Mouse (Mus musculus): ENCODE measurements around the gene R3hcc1l. TPM values are rescaled to one million over a fixed set of nuclear protein-coding genes. Genes with fewer than 3 reads are reported as not detected.

The R3hcc1l gene
- polyA plus RNA-seq, 1 experiment from 2014 or later, result 36.9 TPM

DNA sequence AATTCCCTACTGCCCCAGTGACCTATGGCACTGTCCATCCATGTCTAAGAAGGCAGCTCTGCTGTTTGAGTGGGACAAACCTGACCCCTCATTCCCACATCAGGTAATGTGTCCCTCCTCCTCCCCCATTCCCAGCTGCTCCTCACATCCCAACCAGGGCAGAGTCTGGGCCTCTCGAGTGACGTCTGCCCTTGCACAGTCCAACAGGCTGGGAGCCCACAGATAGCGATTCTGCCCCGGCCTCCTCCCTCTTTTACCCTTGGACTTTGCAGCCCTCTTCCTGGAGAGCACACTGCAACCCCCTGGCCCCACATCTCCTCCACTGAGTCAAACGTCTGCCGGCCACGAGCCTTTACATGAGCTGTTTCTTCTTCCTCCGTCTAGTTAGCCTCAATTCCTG, 84.0 kb downstream of the R3hcc1l start:
- no peak overlapping the region for H3K4me3 ChIP-seq (ENCODE audit: low read depth, low read length)
- H3K4me2 ChIP-seq (ENCODE audit: low read depth, low read length), result no peak overlapping the region
- 85% methylated on average over 8 of the region's 8 CpGs for WGBS
- H3K36me3 ChIP-seq (replicated peaks; ENCODE audit: control insufficient read depth, insufficient read depth, low read depth, low read length), result no peaks in the 10 kb centered on the region
- no peak overlapping the region for H3K9ac ChIP-seq (replicated peaks; ENCODE audit: low read length)
- H3K27me3 ChIP-seq (ENCODE audit: control insufficient read depth, insufficient read depth, low read length), result no peaks in the 10 kb centered on the region
- no peaks in the 10 kb centered on the region for H3K9me3 ChIP-seq (replicated peaks; ENCODE audit: control insufficient read depth, low read length)
- no peaks in the 10 kb centered on the region for H3K4me1 ChIP-seq (ENCODE audit: control insufficient read depth, insufficient read depth, low read length)
- ATAC-seq (replicated peaks; ENCODE audit: insufficient number of reproducible peaks, low FRiP score, low TSS enrichment, low read depth) (no peak), DNase-seq (ENCODE audit: low spot score) (no peak)
- no peak overlapping the region for H3K27ac ChIP-seq (replicated peaks; ENCODE audit: low read depth, low read length)

DNA sequence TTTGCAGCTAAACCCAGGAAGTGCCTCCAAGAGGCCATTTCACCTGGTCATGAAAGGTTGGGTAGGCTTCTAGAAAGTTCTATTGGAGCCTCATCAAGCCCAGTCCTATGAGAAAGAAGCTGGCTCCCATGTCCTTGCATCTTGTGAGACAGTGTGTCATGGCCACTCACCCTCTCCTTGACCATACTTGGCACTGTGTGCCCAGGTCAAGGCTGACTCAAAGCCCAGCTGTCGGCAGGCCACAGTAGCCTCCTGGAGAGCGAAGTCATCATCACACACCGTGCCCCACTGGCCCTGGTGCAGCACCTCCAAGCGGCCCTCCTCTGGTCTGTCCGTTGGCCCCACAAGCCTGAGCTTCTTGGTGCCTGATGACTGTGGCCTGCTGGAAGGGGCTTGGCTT, 89.5 kb downstream of the R3hcc1l start:
- Histone ChIP-seq H3K9me3 (replicated peaks; ENCODE audit: control insufficient read depth, low read length) (no peaks in the 10 kb centered on the region), H3K36me3 (replicated peaks; ENCODE audit: control insufficient read depth, insufficient read depth, low read depth, low read length) (no peaks in the 10 kb centered on the region), H3K4me3 (ENCODE audit: low read depth, low read length) (no peak overlapping the region), H3K27ac (replicated peaks; ENCODE audit: low read depth, low read length) (no peak overlapping the region), H3K27me3 (ENCODE audit: control insufficient read depth, insufficient read depth, low read length) (no peaks in the 10 kb centered on the region), H3K4me2 (ENCODE audit: low read depth, low read length) (no peak overlapping the region), H3K9ac (replicated peaks; ENCODE audit: low read length) (no peak overlapping the region), H3K4me1 (ENCODE audit: control insufficient read depth, insufficient read depth, low read length) (no peaks in the 10 kb centered on the region)
- 93% methylated on average over 5 of the region's 5 CpGs for whole genome bisulfite sequencing
- DNase-seq (ENCODE audit: low spot score) (no peak), ATAC-seq (replicated peaks; ENCODE audit: insufficient number of reproducible peaks, low FRiP score, low TSS enrichment, low read depth) (no peak)

DNA sequence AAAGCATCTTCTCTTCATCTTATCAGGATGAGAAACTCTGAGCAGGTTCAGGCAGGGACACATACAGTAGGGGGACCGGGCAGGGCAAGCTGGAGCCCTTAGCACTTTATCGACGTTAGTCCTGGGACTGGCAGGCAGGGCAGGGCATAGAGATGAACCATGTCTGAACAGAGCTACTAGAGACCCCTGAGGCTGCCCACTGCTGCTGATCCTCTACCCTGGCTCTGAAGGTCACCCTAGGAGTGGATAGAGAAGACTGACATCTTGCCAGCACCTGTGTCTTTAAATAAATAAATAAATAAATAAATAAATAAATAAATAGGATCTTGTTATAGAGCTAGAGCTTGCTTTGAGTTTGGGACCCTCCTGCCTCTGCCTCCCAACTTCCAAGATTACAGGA, 91.2 kb downstream of the R3hcc1l start:
- H3K9me3 ChIP-seq (replicated peaks; ENCODE audit: control insufficient read depth, low read length), result no peaks in the 10 kb centered on the region
- no peak for ATAC-seq (replicated peaks; ENCODE audit: insufficient number of reproducible peaks, low FRiP score, low TSS enrichment, low read depth)
- no peak for DNase-seq (ENCODE audit: low spot score)
- no peak overlapping the region for H3K27ac ChIP-seq (replicated peaks; ENCODE audit: low read depth, low read length)
- H3K4me2 ChIP-seq (ENCODE audit: low read depth, low read length), result no peak overlapping the region
- no peaks in the 10 kb centered on the region; the same call in 1 of the 2 replicates for H3K4me1 ChIP-seq (ENCODE audit: control insufficient read depth, insufficient read depth, low read length)
- 80% methylated on average over 3 of the region's 3 CpGs for WGBS
- peaks cover 3% of the 10 kb centered on the region; the same call in 1 of the 2 replicates for H3K27me3 ChIP-seq (ENCODE audit: control insufficient read depth, insufficient read depth, low read length)
- no peak overlapping the region for H3K9ac ChIP-seq (replicated peaks; ENCODE audit: low read length)
- H3K36me3 ChIP-seq (replicated peaks; ENCODE audit: control insufficient read depth, insufficient read depth, low read depth, low read length), result no peaks in the 10 kb centered on the region
- H3K4me3 ChIP-seq (ENCODE audit: low read depth, low read length), result no peak overlapping the region

DNA sequence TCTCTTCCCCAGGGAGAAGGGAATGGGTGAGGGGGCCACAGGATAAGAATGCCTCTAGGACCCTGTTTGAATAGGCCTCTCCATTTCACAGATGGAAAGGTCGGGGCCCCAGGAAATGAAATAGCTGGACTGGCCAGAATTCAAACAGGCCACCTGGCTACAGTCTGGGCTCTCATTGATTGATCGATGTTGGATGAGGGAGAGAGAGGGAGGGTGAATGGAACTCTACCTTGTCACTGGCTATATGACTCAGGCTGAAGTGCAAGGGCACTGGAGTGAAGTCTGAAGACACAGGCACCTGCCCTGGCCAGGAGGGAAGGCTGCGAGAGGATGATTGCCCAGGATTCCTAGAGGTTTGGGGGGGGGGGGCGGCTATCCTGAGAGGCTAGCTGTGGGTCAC, 93.2 kb downstream of the R3hcc1l start:
- Histone ChIP-seq H3K4me1 (ENCODE audit: control insufficient read depth, insufficient read depth, low read length) (no peaks in the 10 kb centered on the region; the same call in 1 of the 2 replicates), H3K4me2 (ENCODE audit: low read depth, low read length) (no peak overlapping the region), H3K4me3 (ENCODE audit: low read depth, low read length) (no peak overlapping the region), H3K27ac (replicated peaks; ENCODE audit: low read depth, low read length) (no peak overlapping the region), H3K9me3 (replicated peaks; ENCODE audit: control insufficient read depth, low read length) (no peaks in the 10 kb centered on the region), H3K27me3 (ENCODE audit: control insufficient read depth, insufficient read depth, low read length) (peaks cover 3% of the 10 kb centered on the region; the same call in 1 of the 2 replicates), H3K36me3 (replicated peaks; ENCODE audit: control insufficient read depth, insufficient read depth, low read depth, low read length) (no peaks in the 10 kb centered on the region), H3K9ac (replicated peaks; ENCODE audit: low read length) (no peak overlapping the region)
- ATAC-seq (replicated peaks; ENCODE audit: insufficient number of reproducible peaks, low FRiP score, low TSS enrichment, low read depth), result no peak
- 74% methylated on average over 4 of the region's 4 CpGs for WGBS
- no peak for DNase-seq (ENCODE audit: low spot score)

DNA sequence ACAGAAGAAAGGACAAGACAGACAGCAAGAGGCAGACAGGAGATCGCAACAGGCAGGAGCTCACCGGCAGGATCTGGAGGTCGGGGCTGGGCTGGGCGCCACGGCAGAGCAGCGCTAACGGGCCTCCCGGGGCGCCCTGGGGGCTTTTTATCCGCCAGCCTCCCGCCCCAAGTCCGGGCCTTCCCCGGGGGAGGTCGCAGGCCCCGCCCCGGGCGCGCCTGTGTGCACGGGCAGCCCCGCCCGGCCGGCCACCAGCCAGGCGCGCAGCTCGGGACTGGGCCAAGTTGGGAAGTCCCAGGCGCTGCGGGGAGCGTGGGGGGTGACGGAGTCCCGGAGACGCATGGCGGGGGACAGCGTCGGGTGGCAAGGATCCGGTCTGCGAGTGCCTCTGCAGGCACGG, 94.1 kb downstream of the R3hcc1l start, which contains the start of gene Loxl4:
Gene Loxl4 (minus strand): TSS at position 160 of the 400 bp plus-strand sequence.
- peaks cover 3% of the 10 kb centered on the region; the same call in 1 of the 2 replicates for H3K27me3 ChIP-seq (ENCODE audit: control insufficient read depth, insufficient read depth, low read length)
- H3K9me3 ChIP-seq (replicated peaks; ENCODE audit: control insufficient read depth, low read length), result no peaks in the 10 kb centered on the region
- under 1% methylated on average over 36 of the region's 37 CpGs for WGBS
- DNase-seq (ENCODE audit: low spot score) (peak; percentile 21), ATAC-seq (replicated peaks; ENCODE audit: insufficient number of reproducible peaks, low FRiP score, low TSS enrichment, low read depth) (0 out of 2 replicates have a peak, but pooled peaks have one; percentile 29)
- peak within 1 kb of the TSS; percentile 14; the same call in 1 of the 2 replicates for H3K9ac ChIP-seq (replicated peaks; ENCODE audit: low read length)
- no peaks in the 10 kb centered on the region; the same call in 1 of the 2 replicates for H3K4me1 ChIP-seq (ENCODE audit: control insufficient read depth, insufficient read depth, low read length)
- peak within 1 kb of the TSS; percentile 20 for H3K4me3 ChIP-seq (ENCODE audit: low read depth, low read length)
- H3K27ac ChIP-seq (replicated peaks; ENCODE audit: low read depth, low read length), result no peak within 1 kb of the TSS
- peak within 1 kb of the TSS; percentile 48 for H3K4me2 ChIP-seq (ENCODE audit: low read depth, low read length)
- no peaks in the 10 kb centered on the region for H3K36me3 ChIP-seq (replicated peaks; ENCODE audit: control insufficient read depth, insufficient read depth, low read depth, low read length)

DNA sequence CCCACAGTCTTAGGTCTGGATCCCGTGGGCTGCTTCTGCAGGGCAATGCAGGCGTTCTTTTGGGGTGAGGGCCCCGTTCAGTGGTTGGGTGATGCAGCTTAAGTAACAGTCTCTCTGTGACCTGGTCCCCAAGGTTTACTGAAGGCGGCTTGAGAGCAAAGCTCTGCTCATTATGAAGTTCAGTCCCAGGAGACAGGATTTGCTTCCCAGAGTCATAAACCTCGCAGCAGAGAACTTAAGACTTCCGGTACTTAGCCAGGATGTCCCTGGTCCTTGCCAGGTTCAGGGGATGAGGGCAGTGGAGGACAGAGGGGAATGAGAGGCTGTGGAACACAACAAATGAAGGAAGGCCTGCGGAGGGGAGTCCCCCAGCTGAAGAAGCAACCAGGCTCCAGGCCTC, 94.6 kb downstream of the R3hcc1l start:
- Histone ChIP-seq H3K9ac (replicated peaks; ENCODE audit: low read length) (no peak overlapping the region), H3K9me3 (replicated peaks; ENCODE audit: control insufficient read depth, low read length) (no peaks in the 10 kb centered on the region), H3K4me2 (ENCODE audit: low read depth, low read length) (peak overlapping the region; percentile 48), H3K27me3 (ENCODE audit: control insufficient read depth, insufficient read depth, low read length) (peaks cover 3% of the 10 kb centered on the region; the same call in 1 of the 2 replicates), H3K36me3 (replicated peaks; ENCODE audit: control insufficient read depth, insufficient read depth, low read depth, low read length) (no peaks in the 10 kb centered on the region), H3K27ac (replicated peaks; ENCODE audit: low read depth, low read length) (no peak overlapping the region), H3K4me1 (ENCODE audit: control insufficient read depth, insufficient read depth, low read length) (no peaks in the 10 kb centered on the region; the same call in 1 of the 2 replicates), H3K4me3 (ENCODE audit: low read depth, low read length) (no peak overlapping the region)
- WGBS, result 23% methylated on average over 7 of the region's 7 CpGs
- ATAC-seq (replicated peaks; ENCODE audit: insufficient number of reproducible peaks, low FRiP score, low TSS enrichment, low read depth), result no peak
- DNase-seq (ENCODE audit: low spot score), result peak; percentile 13

DNA sequence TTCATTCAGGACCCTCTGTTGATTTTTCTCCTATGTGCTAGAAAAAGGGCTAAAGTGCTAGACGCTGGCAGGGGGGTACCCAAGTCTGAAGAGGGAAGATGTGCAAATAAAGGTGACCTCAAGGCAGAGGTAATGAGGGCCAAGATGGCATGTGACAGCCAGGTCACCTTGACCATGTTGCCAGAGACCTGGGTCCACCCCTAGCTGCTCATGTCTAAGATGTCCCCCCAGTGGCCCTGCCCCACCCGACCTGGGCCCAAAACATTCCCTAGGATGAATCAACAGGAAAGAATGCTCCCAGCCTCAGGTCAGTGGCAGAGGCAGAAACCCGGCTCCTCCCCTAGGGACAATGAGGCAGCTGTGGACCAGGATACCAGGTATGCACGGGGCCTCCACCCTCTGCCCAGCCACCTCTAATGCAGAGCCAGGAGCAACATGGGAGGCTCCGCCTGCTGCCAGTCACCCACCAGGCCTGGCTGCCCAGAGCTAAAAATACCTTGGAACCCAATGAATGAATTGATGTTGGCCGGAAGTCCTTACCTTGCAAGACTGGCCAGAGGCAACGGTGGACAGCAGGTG, 95.2 kb downstream of the R3hcc1l start:
- ATAC-seq (replicated peaks; ENCODE audit: insufficient number of reproducible peaks, low FRiP score, low TSS enrichment, low read depth) (no peak), DNase-seq (ENCODE audit: low spot score) (no peak)
- Histone ChIP-seq H3K9ac (replicated peaks; ENCODE audit: low read length) (no peak overlapping the region), H3K4me1 (ENCODE audit: control insufficient read depth, insufficient read depth, low read length) (no peaks in the 10 kb centered on the region; the same call in 1 of the 2 replicates), H3K4me3 (ENCODE audit: low read depth, low read length) (no peak overlapping the region), H3K36me3 (replicated peaks; ENCODE audit: control insufficient read depth, insufficient read depth, low read depth, low read length) (no peaks in the 10 kb centered on the region), H3K27me3 (ENCODE audit: control insufficient read depth, insufficient read depth, low read length) (peaks cover 3% of the 10 kb centered on the region; the same call in 1 of the 2 replicates), H3K9me3 (replicated peaks; ENCODE audit: control insufficient read depth, low read length) (no peaks in the 10 kb centered on the region), H3K4me2 (ENCODE audit: low read depth, low read length) (no peak overlapping the region), H3K27ac (replicated peaks; ENCODE audit: low read depth, low read length) (no peak overlapping the region)
- 72% methylated on average over 7 of the region's 7 CpGs for WGBS

DNA sequence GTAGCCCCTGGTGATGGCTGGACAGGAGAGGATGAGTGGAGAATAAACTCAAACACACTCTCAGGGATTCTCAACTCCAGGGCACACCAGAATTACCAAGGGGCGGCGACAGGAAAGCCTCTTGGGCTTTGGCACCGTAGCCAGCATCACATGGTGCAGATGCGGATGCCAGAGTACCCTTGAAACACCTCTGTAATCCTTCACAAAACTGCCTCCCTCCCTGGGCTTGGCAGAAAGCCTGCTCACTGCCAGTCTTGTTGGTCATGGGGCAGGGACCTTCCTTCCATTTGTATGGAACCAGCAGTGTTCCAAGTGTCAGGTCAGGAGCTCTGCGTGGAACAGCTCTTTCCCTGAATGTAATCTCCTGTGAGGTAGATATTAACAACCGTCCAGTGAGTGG, 109.5 kb downstream of the R3hcc1l start:
- no peaks in the 10 kb centered on the region for H3K4me1 ChIP-seq (ENCODE audit: control insufficient read depth, insufficient read depth, low read length)
- no peak for ATAC-seq (replicated peaks; ENCODE audit: insufficient number of reproducible peaks, low FRiP score, low TSS enrichment, low read depth)
- no peak for DNase-seq (ENCODE audit: low spot score)
- no peak overlapping the region for H3K27ac ChIP-seq (replicated peaks; ENCODE audit: low read depth, low read length)
- H3K9me3 ChIP-seq (replicated peaks; ENCODE audit: control insufficient read depth, low read length), result no peaks in the 10 kb centered on the region
- no peak overlapping the region for H3K4me3 ChIP-seq (ENCODE audit: low read depth, low read length)
- no peak overlapping the region for H3K9ac ChIP-seq (replicated peaks; ENCODE audit: low read length)
- H3K36me3 ChIP-seq (replicated peaks; ENCODE audit: control insufficient read depth, insufficient read depth, low read depth, low read length), result no peaks in the 10 kb centered on the region
- no peaks in the 10 kb centered on the region for H3K27me3 ChIP-seq (ENCODE audit: control insufficient read depth, insufficient read depth, low read length)
- WGBS, result 90% methylated on average over 6 of the region's 6 CpGs
- no peak overlapping the region for H3K4me2 ChIP-seq (ENCODE audit: low read depth, low read length)

All from embryonic facial prominence, embryonic 11.5 days (tissue).